Mouse (Mus musculus) liver, adult 2 months (tissue): ENCODE measurements around the gene Prex1.

Experiments used
- CTCF ChIP-seq: fragments of 200-500 bp; IDR thresholded peaks from 2 replicates; pipeline ENCODE4 v1.5.1; 2011; ENCODE audit warnings: low read depth, low read length, control low read depth
- POLR2A ChIP-seq: fragments of 200-500 bp; IDR thresholded peaks from 2 replicates; pipeline ENCODE4 v1.6.1; 2011; ENCODE audit warnings: low read length, control low read depth; ENCODE audit not compliant: insufficient read depth; ENCODE audit errors: extremely low read depth

- TF ChIP-seq CTCF (no peak), POLR2A (no peak)
These were observed 154.1 kb downstream of the Prex1 start for GRCm38 (mm10) chr2:166559531-166559930.
